Mouse (Mus musculus) adrenal gland, adult 8-10 months (tissue): ENCODE measurements around the gene Myl6b. TPM values are rescaled to one million over a fixed set of nuclear protein-coding genes. Genes with fewer than 3 reads are reported as not detected.
A peak's percentile ranks its signal among the peaks of the same experiment; 100 is the strongest.

ENCODE experiments used
- DNase-seq: peaks from one replicate; pipeline ENCODE4 v3.0.0; 2022
- total RNA-seq, 4 experiments: library from RNA; stranded (reverse); gene quantifications; 2 replicates each; pipeline ENCODE4 v1.2.4; 2022

Myl6b gene
- 10 to 100 TPM in 2 of 4 experiments, 1 to 10 TPM in 2; 4.8 to 11.6 (median 7.9) TPM for total RNA-seq

- peak; percentile 98 for DNase-seq
These were observed at the start of gene Myl6b for GRCm38 (mm10) chr10:128498590-128498989. Gene Myl6b (minus strand): TSS chr10:128498685.

- peak; percentile 95 for DNase-seq
These were observed 49.0 kb upstream of the Myl6b start, which contains the start of gene Zc3h10 for GRCm38 (mm10) chr10:128547361-128548032. Gene Zc3h10 (minus strand): TSS chr10:128547774.

GRCm38 (mm10) chr10:128546787-128547186 lies 48.3 kb upstream of the Myl6b start:
- DNase-seq = no peak

- DNase-seq = no peak
These were observed 47.9 kb upstream of the Myl6b start for GRCm38 (mm10) chr10:128546361-128546760.

DNA sequence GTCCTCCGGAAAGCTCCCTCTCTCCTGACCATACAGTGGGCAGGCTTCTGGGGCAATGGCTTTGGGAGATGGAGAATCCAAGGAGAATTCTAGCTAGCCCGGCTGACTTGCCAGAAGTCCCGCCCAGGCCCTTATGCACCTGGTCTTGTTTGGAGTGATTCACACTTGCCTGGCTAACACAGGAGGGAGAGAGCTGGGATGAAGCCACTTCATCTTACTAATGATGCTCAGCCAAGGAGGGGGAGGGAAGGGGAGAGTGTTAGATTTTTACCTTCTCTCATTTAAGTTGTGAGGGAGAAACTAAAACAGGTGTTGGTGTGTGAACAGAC lies 47.0 kb upstream of the Myl6b start:
- no peak for DNase-seq

- no peak for DNase-seq
These were observed 46.4 kb upstream of the Myl6b start for GRCm38 (mm10) chr10:128544674-128545569.

GRCm38 (mm10) chr10:128544151-128544657 lies 45.7 kb upstream of the Myl6b start:
- no peak for DNase-seq

DNA sequence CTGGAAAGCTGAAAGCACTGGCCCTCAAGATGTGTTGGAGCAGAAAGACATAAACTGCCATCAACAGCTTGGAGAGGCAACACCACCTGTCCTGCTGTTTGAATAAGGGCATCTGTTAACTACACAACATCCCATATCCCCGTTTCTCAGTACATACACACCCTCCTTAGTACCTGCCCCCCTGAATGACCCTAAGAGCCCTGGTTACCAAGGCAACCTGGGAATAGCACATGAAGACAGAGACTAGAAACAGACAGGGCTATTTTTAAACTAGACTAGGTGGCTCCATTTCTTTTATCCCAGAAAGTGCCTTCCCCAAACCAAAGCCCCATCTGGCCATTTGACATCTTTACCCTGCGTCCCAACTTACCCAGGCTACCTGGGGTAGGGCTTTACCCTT lies 44.6 kb upstream of the Myl6b start:
- DNase-seq = no peak

- no peak for DNase-seq
These were observed 39.9 kb upstream of the Myl6b start for GRCm38 (mm10) chr10:128538340-128538870.

DNA sequence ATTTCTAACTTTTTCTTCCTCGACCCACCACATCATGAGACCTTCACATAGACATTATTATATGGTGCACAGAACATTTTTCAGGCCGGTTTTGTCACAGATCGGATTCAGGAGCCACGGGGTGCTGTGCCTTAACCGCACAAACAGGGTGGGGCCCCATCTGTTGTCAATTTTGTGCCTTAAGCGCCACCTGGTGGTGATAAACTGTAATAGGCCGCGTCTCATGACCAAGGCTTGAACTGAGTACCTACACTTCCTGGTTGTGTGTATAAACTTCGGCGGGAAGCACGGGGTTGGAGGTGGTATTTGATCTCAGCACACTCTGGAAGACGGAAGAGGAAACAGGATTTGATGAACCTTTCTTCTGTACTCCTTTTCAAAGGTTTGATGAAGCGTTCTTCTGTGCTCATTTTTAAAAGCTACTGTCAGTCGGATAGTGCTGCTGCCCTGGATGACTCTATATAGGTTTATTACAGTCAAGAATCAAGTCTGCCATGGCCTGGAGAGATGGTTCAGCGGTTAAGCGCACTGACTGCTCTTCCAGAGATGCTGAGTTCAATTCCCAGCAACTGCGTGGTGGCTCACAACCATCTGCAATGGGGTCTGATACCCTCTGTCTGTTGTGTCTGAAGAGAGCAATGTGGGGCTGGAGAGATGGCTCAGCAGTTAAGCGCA lies 37.9 kb upstream of the Myl6b start:
- peak; percentile 85 for DNase-seq

DNA sequence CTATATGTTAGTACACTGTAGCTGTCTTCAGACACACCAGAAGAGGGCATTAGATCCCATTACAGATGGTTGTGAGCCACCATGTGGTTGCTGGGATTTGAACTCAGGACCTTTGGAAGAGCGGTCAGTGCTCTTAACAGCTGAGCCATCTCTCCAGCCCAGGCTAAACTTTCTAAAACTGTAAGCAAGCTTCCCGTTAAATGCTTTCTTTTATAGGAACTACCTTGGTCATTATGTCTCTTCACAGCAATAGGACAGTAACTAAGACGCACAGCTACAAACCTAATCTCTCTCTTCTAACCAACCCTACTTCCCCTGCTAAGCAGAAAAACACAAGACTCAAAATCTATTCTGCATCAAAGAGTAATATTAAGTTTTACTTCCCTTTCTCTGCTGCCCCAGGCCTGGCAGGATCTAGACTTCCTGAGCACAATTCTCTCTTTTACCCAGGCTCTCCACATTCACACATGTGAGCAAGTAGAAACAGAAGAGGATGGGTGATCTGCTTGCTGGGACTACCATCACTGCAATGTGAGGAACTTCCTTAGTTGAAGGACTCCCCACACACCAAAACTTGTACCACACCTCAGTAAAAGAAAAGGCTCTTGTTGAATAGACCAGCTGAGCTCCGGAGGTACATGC lies 37.3 kb upstream of the Myl6b start:
- DNase-seq = no peak

DNA sequence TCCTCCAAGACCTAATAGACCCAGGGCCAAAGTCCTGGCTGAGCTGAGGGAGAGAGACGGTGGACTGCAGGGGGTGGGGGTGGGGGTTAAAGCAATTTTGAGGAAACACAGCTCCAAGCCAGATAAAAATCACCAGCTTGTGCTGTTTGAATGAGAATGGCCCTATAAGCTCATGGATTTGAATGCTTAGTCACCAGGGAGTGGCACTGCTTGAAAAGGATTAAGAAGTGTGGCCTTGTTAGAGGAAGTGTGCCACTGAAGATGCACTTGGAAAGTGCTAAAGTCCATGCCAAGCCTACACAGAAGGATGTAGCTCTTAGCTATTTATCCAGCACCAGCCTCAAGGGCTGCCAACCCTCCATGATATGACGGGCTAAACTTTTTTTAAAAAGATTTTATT lies 36.7 kb upstream of the Myl6b start:
- no peak for DNase-seq

DNA sequence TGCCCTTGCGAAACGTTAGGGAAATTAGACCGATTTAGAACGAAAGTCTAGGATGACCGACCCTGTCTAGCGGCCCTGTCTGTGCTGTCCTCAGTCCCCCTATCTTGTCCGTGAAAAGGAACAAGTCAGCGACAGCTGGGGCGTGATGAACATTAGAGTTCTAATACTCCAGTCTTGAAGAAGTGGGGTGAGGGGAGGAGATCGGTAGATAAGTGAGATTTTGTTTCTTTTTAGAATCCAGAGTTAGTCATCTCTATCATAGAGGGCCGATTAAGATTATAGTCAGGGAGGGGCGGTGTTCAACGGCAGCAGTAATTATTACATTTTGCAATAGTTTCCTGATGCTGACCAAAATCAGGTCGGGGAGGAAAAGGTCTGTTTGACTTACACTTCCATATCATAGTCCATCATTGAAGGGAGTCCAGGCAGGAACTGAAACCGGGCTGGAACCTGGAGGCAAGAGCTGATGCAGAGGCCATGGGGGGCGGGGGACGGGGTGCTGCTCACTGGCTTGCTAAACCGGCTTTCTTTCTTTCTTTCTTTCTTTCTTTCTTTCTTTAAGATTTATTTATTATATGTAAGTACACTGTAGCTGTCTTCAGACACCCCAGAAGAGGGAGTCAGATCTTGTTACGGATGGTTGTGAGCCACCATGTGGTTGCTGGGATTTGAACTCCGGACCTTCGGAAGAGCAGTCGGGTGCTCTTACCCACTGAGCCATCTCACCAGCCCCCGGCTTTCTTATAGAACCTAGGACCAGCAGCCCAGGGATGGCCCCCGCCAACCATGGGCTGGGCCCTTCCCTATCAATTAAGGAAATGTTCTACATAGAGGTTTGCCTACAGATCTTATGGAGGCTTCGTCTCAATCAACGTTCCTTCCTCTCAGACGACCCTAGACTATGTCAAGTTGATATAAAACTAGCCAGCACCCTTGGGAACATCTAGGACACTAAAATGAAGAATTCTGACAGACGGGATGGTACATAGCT lies 28.2 kb upstream of the Myl6b start:
- DNase-seq = no peak

- DNase-seq = peak; percentile 97
These were observed 27.3 kb upstream of the Myl6b start, which contains the start of gene Esyt1 for GRCm38 (mm10) chr10:128525671-128526308. Gene Esyt1 (minus strand): TSS chr10:128525871.

- DNase-seq = no peak
These were observed 26.5 kb upstream of the Myl6b start for GRCm38 (mm10) chr10:128524732-128525662.

DNA sequence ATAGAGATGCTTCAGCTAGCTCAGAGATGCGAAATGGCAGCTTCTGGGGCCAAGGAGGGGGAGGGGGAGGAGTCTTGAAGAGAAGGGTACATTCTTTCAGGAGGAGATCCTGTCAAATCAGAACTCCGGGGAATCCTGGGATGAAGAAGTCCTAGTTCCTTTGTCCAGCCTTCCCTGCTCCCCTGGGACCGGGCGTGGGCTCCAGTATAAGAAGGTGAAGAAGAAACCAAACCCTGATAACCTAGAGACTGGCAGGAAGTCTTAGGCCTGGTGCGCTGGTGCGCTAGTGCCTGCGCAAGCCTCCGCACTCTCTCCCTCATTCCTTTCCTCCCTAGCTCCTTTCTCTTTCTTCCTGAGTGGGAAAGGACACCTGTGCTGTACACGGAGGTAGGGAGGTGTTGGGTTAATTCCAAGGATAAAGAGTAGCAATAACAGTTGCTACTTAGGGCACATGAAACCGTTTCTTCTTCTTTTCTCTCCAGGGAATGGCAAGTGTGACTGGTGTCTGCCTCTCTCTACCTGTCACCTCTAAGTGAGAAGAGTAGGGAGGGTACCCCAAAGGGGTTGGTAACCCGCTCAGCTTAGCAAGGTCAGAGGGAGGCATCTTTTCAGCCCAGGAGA lies 25.7 kb upstream of the Myl6b start:
- no peak for DNase-seq

GRCm38 (mm10) chr10:128522351-128522750 lies 23.9 kb upstream of the Myl6b start:
- DNase-seq = no peak

DNA sequence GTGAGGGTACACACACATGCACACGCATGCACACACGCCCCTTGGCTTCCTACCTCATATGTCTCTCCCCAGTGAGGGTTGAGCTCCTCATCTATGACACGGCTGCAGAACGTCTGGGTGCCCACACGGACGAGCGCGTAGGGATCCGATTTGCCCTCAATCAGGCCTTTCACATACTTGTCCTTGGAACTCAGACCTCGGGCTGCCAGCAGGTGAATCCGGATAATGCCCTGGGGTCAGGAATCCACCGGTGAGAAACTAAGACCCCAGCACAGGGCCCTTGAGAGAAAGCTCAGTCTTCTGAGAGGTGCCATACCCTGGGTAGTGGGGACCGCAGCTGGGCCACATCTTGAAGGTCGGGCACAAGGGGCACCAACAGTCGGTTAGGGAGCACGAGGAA lies 22.1 kb upstream of the Myl6b start:
- no peak for DNase-seq

DNA sequence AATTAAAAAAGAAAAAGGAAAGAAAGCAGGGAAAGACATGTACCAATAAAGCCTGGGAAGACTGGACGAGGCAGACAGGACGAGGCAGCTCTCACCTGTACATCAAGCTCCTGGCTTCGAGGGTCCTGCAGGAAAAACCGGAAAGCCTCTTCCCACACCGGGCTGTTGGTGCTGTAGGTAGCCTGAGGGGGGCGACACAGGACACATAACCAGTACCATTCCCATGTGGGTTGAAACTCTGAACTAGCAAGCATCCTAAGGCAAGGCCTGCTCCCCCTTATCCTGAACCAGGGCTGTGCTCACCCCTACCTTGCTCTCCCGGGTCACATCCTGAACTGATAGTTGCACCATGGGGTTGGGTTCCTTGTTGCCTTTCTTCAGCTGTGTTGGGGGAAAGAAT lies 20.3 kb upstream of the Myl6b start:
- no peak for DNase-seq
